Mouse (Mus musculus): ENCODE data around the gene Isoc2b. TPM values are rescaled to one million over a fixed set of nuclear protein-coding genes. Genes with fewer than 3 reads are reported as not detected.

The Isoc2b gene
- 2.4 and 2.9 TPM in 2 replicates for polyA plus RNA-seq (2014; fragmentation: Nextera tagmentation; extraction: Ambion mirVana)

GRCm38 (mm10) chr7:4870133-4870532, at the start of gene Isoc2b:
Gene Isoc2b, minus strand, starts transcription at chr7:4870258.
- no peaks in the 10 kb centered on the region for H3K27me3 ChIP-seq (ENCODE audit: control insufficient read depth, insufficient read depth, low read length)
- ATAC-seq (replicated peaks; ENCODE audit: insufficient number of reproducible peaks, low FRiP score, low TSS enrichment, low read depth): no peak
- WGBS: 58% methylated on average over 6 of the region's 6 CpGs

GRCm38 (mm10) chr7:4919096-4919495, 49.0 kb upstream of the Isoc2b start:
- H3K4me1 ChIP-seq (ENCODE audit: control insufficient read depth, insufficient read depth, low read length): peaks cover 9% of the 10 kb centered on the region
- no peak overlapping the region for H3K4me3 ChIP-seq (ENCODE audit: low read depth, low read length)
- no peak overlapping the region for H3K9ac ChIP-seq (replicated peaks; ENCODE audit: low read length)
- peaks cover 8% of the 10 kb centered on the region for H3K36me3 ChIP-seq (replicated peaks; ENCODE audit: control insufficient read depth, insufficient read depth, low read depth, low read length)
- ATAC-seq (replicated peaks; ENCODE audit: insufficient number of reproducible peaks, low FRiP score, low TSS enrichment, low read depth) (no peak), DNase-seq (ENCODE audit: low spot score) (no peak)
- H3K9me3 ChIP-seq (replicated peaks; ENCODE audit: control insufficient read depth, low read length): no peaks in the 10 kb centered on the region
- no peaks in the 10 kb centered on the region for H3K27me3 ChIP-seq (ENCODE audit: control insufficient read depth, insufficient read depth, low read length)
- H3K4me2 ChIP-seq (ENCODE audit: low read depth, low read length): no peak overlapping the region
- no peak overlapping the region for H3K27ac ChIP-seq (replicated peaks; ENCODE audit: low read depth, low read length)
- 87% methylated on average over 21 of the region's 21 CpGs for WGBS

More at GRCm38 (mm10) chr7:4870133-4870532, at the start of gene Isoc2b:
- no peaks in the 10 kb centered on the region for H3K9me3 ChIP-seq (replicated peaks; ENCODE audit: control insufficient read depth, low read length)
- H3K4me1 ChIP-seq (ENCODE audit: control insufficient read depth, insufficient read depth, low read length): no peaks in the 10 kb centered on the region
- H3K4me2 ChIP-seq (ENCODE audit: low read depth, low read length): no peak within 1 kb of the TSS
- no peak within 1 kb of the TSS for H3K9ac ChIP-seq (replicated peaks; ENCODE audit: low read length)
- no peaks in the 10 kb centered on the region for H3K36me3 ChIP-seq (replicated peaks; ENCODE audit: control insufficient read depth, insufficient read depth, low read depth, low read length)
- no peak within 1 kb of the TSS for H3K4me3 ChIP-seq (ENCODE audit: low read depth, low read length)
- no peak for DNase-seq (ENCODE audit: low spot score)
- H3K27ac ChIP-seq (replicated peaks; ENCODE audit: low read depth, low read length): no peak within 1 kb of the TSS

GRCm38 (mm10) chr7:4918681-4919080, 48.6 kb upstream of the Isoc2b start:
- Histone ChIP-seq H3K27ac (replicated peaks; ENCODE audit: low read depth, low read length) (no peak overlapping the region), H3K4me1 (ENCODE audit: control insufficient read depth, insufficient read depth, low read length) (peaks cover 5% of the 10 kb centered on the region), H3K36me3 (replicated peaks; ENCODE audit: control insufficient read depth, insufficient read depth, low read depth, low read length) (peaks cover 8% of the 10 kb centered on the region), H3K4me3 (ENCODE audit: low read depth, low read length) (no peak overlapping the region), H3K9me3 (replicated peaks; ENCODE audit: control insufficient read depth, low read length) (no peaks in the 10 kb centered on the region), H3K27me3 (ENCODE audit: control insufficient read depth, insufficient read depth, low read length) (no peaks in the 10 kb centered on the region), H3K9ac (replicated peaks; ENCODE audit: low read length) (no peak overlapping the region), H3K4me2 (ENCODE audit: low read depth, low read length) (no peak overlapping the region)
- DNase-seq (ENCODE audit: low spot score) (no peak), ATAC-seq (replicated peaks; ENCODE audit: insufficient number of reproducible peaks, low FRiP score, low TSS enrichment, low read depth) (no peak)
- 95% methylated on average over 15 of the region's 15 CpGs for WGBS

DNA sequence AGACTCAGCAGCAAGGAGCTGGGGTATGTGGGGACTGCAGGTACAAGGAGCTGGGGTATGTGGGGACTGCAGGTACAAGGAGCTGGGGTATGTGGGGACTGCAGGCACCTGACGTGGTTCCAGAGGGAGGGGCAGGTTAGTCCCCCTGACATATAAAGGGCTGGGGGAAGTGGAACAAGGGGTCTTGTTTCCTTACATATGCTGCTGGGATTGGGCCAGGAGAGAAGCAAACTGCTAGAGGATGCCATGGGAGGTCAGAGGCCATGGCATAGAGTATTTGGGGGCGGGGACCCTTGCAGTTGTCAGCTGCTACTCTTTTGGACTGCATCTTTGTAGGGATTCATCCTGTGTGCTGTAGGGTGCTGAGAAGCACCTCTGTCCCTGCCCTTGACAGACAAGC, 47.4 kb upstream of the Isoc2b start:
- DNase-seq (ENCODE audit: low spot score): no peak
- Histone ChIP-seq H3K4me2 (ENCODE audit: low read depth, low read length) (no peak overlapping the region), H3K4me3 (ENCODE audit: low read depth, low read length) (no peak overlapping the region), H3K9me3 (replicated peaks; ENCODE audit: control insufficient read depth, low read length) (no peaks in the 10 kb centered on the region), H3K9ac (replicated peaks; ENCODE audit: low read length) (no peak overlapping the region; the same call in 1 of the 2 replicates), H3K27ac (replicated peaks; ENCODE audit: low read depth, low read length) (no peak overlapping the region), H3K36me3 (replicated peaks; ENCODE audit: control insufficient read depth, insufficient read depth, low read depth, low read length) (peaks cover 8% of the 10 kb centered on the region), H3K27me3 (ENCODE audit: control insufficient read depth, insufficient read depth, low read length) (no peaks in the 10 kb centered on the region), H3K4me1 (ENCODE audit: control insufficient read depth, insufficient read depth, low read length) (0 out of 2 replicates have a peak, but pooled peaks cover 2% of the 10 kb centered on the region)
- ATAC-seq (replicated peaks; ENCODE audit: insufficient number of reproducible peaks, low FRiP score, low TSS enrichment, low read depth): no peak
- WGBS: 87% methylated on average over 2 of the region's 2 CpGs

DNA sequence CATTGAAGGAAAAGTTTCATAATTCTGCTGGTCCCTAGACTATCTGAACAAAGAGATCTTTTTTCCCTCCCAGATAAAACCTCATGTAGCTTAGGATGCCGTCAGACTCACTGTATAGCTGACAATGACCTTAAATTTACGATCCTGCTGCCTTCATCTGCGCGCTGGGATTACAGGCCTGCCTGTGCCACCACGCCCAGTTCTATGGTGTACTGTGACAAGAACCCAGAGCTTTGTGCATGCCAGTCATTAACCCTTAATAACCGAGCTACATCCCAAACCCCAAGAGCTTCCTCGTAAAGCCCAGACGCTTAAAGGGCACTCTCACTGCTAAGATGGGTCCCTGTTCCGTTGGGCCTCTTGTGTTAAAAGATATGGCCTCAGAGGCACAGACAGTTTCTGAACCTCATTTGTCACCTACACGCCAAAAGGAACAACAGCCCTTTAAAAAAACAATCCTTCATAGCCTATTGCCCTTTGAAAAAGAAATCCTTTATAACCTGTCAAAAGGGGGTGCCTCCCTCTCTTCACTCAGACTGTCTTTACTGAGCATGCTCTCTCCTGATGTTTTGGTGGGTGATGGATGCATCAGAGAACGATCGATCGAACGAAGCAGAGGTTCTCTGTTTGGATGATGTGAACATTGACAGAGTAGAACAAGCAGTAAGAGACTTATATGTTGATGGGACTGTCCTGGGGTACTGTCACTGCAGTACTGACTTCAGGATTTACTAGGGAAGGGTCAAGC, 45.8 kb upstream of the Isoc2b start:
- peaks cover 8% of the 10 kb centered on the region for H3K36me3 ChIP-seq (replicated peaks; ENCODE audit: control insufficient read depth, insufficient read depth, low read depth, low read length)
- 27% methylated on average over 14 of the region's 14 CpGs for WGBS
- H3K27ac ChIP-seq (replicated peaks; ENCODE audit: low read depth, low read length): peak overlapping the region; percentile 96
- H3K4me3 ChIP-seq (ENCODE audit: low read depth, low read length): peak overlapping the region; percentile 67
- peak; percentile 23 for DNase-seq (ENCODE audit: low spot score)
- H3K4me1 ChIP-seq (ENCODE audit: control insufficient read depth, insufficient read depth, low read length): no peaks in the 10 kb centered on the region
- no peaks in the 10 kb centered on the region for H3K27me3 ChIP-seq (ENCODE audit: control insufficient read depth, insufficient read depth, low read length)
- H3K9ac ChIP-seq (replicated peaks; ENCODE audit: low read length): peak overlapping the region; percentile 93
- peak; percentile 42; the same call in 1 of the 2 replicates for ATAC-seq (replicated peaks; ENCODE audit: insufficient number of reproducible peaks, low FRiP score, low TSS enrichment, low read depth)
- H3K9me3 ChIP-seq (replicated peaks; ENCODE audit: control insufficient read depth, low read length): no peaks in the 10 kb centered on the region
- H3K4me2 ChIP-seq (ENCODE audit: low read depth, low read length): peak overlapping the region; percentile 67

DNA sequence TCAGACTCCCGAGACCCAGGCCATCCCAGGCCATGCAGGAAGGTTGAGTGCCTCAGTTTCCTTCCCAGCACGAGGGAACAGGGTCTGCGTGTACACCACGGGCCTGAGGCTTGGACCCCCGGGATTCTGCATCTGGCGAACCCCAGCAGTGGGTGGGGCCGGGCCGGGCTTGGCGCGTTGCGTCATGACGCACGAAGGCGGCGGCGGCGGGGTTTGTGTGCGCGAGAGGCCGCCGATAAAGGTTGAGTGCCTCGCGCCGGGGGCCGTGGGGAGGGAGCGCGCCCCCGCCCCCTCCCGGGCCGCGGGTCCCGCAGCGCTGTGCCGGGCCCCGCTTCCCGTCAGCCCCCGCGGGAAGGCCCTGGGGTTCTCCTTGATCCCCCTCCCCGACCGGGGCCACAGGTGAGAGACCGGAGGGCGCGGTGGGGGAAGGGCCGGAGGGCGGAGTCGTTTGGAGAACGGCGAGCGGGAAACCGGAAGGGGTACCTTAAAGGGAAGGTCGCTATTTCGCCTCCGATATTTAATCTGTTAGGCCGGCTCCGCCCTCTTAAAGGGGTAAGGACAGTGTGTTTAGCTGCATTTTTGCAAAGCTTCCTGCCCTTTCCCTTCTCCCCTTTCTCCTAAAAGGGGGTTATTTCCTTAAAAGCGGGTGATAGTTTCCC, 45.1 kb upstream of the Isoc2b start, which contains the start of gene Zfp628:
TSS of gene Zfp628 (plus strand) at position 211 of the 659 bp plus-strand sequence.
- under 1% methylated on average over 55 of the region's 56 CpGs for WGBS
- H3K4me1 ChIP-seq (ENCODE audit: control insufficient read depth, insufficient read depth, low read length): no peaks in the 10 kb centered on the region

DNA sequence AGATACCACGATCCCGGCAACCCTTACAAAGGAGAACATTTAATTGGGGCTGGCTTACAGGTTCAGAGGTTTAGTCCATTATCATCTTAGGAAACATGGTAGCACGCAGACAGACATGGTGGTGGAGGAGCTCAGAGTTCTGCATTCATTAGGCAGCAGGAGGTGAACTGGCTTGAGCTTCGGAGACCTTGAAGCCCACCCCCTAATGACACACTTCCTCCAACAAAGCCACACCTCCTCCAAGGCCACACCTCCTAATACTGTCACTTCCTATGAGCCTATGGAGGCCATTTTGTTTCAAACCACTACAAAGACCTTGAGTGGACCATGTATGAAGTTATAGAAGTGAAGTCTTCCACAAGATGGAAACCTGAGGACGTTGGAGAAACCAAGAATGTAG, 42.2 kb upstream of the Isoc2b start:
- Histone ChIP-seq H3K27me3 (ENCODE audit: control insufficient read depth, insufficient read depth, low read length) (no peaks in the 10 kb centered on the region), H3K9me3 (replicated peaks; ENCODE audit: control insufficient read depth, low read length) (no peaks in the 10 kb centered on the region), H3K4me1 (ENCODE audit: control insufficient read depth, insufficient read depth, low read length) (no peaks in the 10 kb centered on the region), H3K4me3 (ENCODE audit: low read depth, low read length) (no peak overlapping the region), H3K36me3 (replicated peaks; ENCODE audit: control insufficient read depth, insufficient read depth, low read depth, low read length) (no peaks in the 10 kb centered on the region), H3K9ac (replicated peaks; ENCODE audit: low read length) (no peak overlapping the region), H3K4me2 (ENCODE audit: low read depth, low read length) (no peak overlapping the region), H3K27ac (replicated peaks; ENCODE audit: low read depth, low read length) (no peak overlapping the region)
- WGBS: 68% methylated on average over 5 of the region's 5 CpGs
- DNase-seq (ENCODE audit: low spot score) (no peak), ATAC-seq (replicated peaks; ENCODE audit: insufficient number of reproducible peaks, low FRiP score, low TSS enrichment, low read depth) (no peak)

More for the DNA sequence above, 45.1 kb upstream of the Isoc2b start, which contains the start of gene Zfp628:
- Histone ChIP-seq H3K4me3 (ENCODE audit: low read depth, low read length) (peak within 1 kb of the TSS; percentile 67), H3K36me3 (replicated peaks; ENCODE audit: control insufficient read depth, insufficient read depth, low read depth, low read length) (peaks cover 6% of the 10 kb centered on the region), H3K27me3 (ENCODE audit: control insufficient read depth, insufficient read depth, low read length) (no peaks in the 10 kb centered on the region), H3K27ac (replicated peaks; ENCODE audit: low read depth, low read length) (peak within 1 kb of the TSS; percentile 96), H3K9me3 (replicated peaks; ENCODE audit: control insufficient read depth, low read length) (no peaks in the 10 kb centered on the region), H3K9ac (replicated peaks; ENCODE audit: low read length) (peak within 1 kb of the TSS; percentile 93), H3K4me2 (ENCODE audit: low read depth, low read length) (peak within 1 kb of the TSS; percentile 67)
- DNase-seq (ENCODE audit: low spot score) (peak; percentile 98), ATAC-seq (replicated peaks; ENCODE audit: insufficient number of reproducible peaks, low FRiP score, low TSS enrichment, low read depth) (peak; percentile 84)

DNA sequence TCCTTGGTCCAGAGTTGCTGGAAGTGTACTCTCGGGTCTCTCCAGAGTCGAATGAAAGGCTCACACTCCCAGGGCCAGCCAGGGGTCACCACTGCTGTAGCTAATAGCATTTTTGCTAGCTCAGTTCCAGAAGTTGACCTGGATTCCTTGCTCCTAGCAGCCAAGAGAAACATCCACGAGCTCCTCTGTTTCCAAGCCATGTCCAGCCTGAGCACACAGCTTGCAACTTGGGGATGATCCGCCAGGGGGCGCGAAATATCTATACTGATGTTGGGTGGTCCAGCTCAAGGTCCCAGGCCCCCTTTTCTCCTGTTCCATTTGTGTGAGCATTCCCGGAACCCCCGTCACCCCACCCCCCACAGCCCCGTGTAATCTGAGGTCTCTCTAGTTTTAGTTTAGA, 41.5 kb upstream of the Isoc2b start:
- DNase-seq (ENCODE audit: low spot score): peak; percentile 81
- Histone ChIP-seq H3K4me3 (ENCODE audit: low read depth, low read length) (no peak overlapping the region), H3K9ac (replicated peaks; ENCODE audit: low read length) (no peak overlapping the region), H3K36me3 (replicated peaks; ENCODE audit: control insufficient read depth, insufficient read depth, low read depth, low read length) (no peaks in the 10 kb centered on the region), H3K4me2 (ENCODE audit: low read depth, low read length) (no peak overlapping the region), H3K27me3 (ENCODE audit: control insufficient read depth, insufficient read depth, low read length) (no peaks in the 10 kb centered on the region), H3K27ac (replicated peaks; ENCODE audit: low read depth, low read length) (no peak overlapping the region), H3K9me3 (replicated peaks; ENCODE audit: control insufficient read depth, low read length) (no peaks in the 10 kb centered on the region), H3K4me1 (ENCODE audit: control insufficient read depth, insufficient read depth, low read length) (no peaks in the 10 kb centered on the region)
- no peak for ATAC-seq (replicated peaks; ENCODE audit: insufficient number of reproducible peaks, low FRiP score, low TSS enrichment, low read depth)
- 41% methylated on average over 9 of the region's 9 CpGs for WGBS

Measured in embryonic facial prominence, embryonic 11.5 days (tissue).